Mouse (Mus musculus) brain, embryonic 14.5 days (tissue): ENCODE measurements at regions not wholly inside any gene's neighbourhood (a gene's known extent, or its start where the extent isn't known, plus 50 kb on each side); places are given as distances from the start of the nearest gene placed in this dataset.

Experiments
- CTCF ChIP-seq: fragments of 200-500 bp; IDR thresholded peaks from 2 replicates; pipeline ENCODE4 v1.5.1; 2012; ENCODE audit warnings: inconsistent platforms, mild to moderate bottlenecking, moderate library complexity, borderline replicate concordance; ENCODE audit not compliant: insufficient read depth, insufficient read length; ENCODE audit errors: extremely low read depth
- POLR2A ChIP-seq: fragments of 200-500 bp; IDR thresholded peaks from 2 replicates; pipeline ENCODE4 v1.6.1; 2012; ENCODE audit warnings: mild to moderate bottlenecking, inconsistent platforms, borderline replicate concordance; ENCODE audit not compliant: poor library complexity, insufficient read depth, insufficient read length, severe bottlenecking; ENCODE audit errors: extremely low read depth

- TF ChIP-seq CTCF (no peak), POLR2A (no peak)
These were observed 211.2 kb upstream of the Actbl2 start for GRCm38 (mm10) chr13:111043637-111044036.
